Mouse (Mus musculus) spleen, adult 2 months (tissue): ENCODE measurements around the gene Sesn3. TPM values are rescaled to one million over a fixed set of nuclear protein-coding genes. Genes with fewer than 3 reads are reported as not detected.
A peak's percentile ranks its signal among the peaks of the same experiment; 100 is the strongest.
"Not testable (repeated sequence)": the region's sequence is repeated elsewhere in the genome, so short reads cannot be mapped to it uniquely, and the experiment has no call there.

Experiments
- DNase-seq, 2 experiments: peaks; one replicate each; pipeline versions ENCODE4 v3.0.0 to v3.0.0-alpha.2; 2012 to 2021; ENCODE audit warnings: low spot score in 2 of 2, low read depth in 1 of 2
- H3K27ac ChIP-seq: fragments of 200-500 bp; 2 replicates; pipeline ENCODE4 v1.5.1; 2012; ENCODE audit warnings: low read length, inconsistent platforms; ENCODE audit not compliant: insufficient read depth
- H3K27me3 ChIP-seq: fragments of 200-500 bp; 2 replicates; pipeline ENCODE4 v1.6.1; 2012; ENCODE audit warnings: mild to moderate bottlenecking, moderate library complexity, low read length, inconsistent platforms; ENCODE audit not compliant: control insufficient read depth, insufficient read depth
- H3K36me3 ChIP-seq: fragments of 200-500 bp; 2 replicates; pipeline ENCODE4 v1.6.1; 2012; ENCODE audit warnings: mild to moderate bottlenecking, low read length, inconsistent platforms; ENCODE audit not compliant: control insufficient read depth, insufficient read depth
- H3K4me1 ChIP-seq: fragments of 200-500 bp; 2 replicates; pipeline ENCODE4 v1.6.1; 2011; ENCODE audit warnings: inconsistent platforms; ENCODE audit not compliant: control insufficient read depth, insufficient read depth, insufficient read length
- H3K4me3 ChIP-seq: fragments of 200-500 bp; 2 replicates; pipeline ENCODE4 v1.5.1; 2011; ENCODE audit warnings: mild to moderate bottlenecking, inconsistent platforms; ENCODE audit not compliant: insufficient read depth, insufficient read length; ENCODE audit errors: extremely low read depth
- CTCF ChIP-seq: fragments of 200-500 bp; IDR thresholded peaks from 2 replicates; pipeline ENCODE4 v1.5.1; 2011; ENCODE audit warnings: mild to moderate bottlenecking, inconsistent platforms; ENCODE audit not compliant: insufficient read depth, insufficient read length, insufficient replicate concordance; ENCODE audit errors: extremely low read depth
- POLR2A ChIP-seq: fragments of 200-500 bp; IDR thresholded peaks from 2 replicates; pipeline ENCODE4 v1.6.1; 2011; ENCODE audit warnings: low read depth, low read length, inconsistent platforms
- WGBS: fragments of 180-500 bp; shearing (Covaris S2); methylation state at CpG from one replicate; pipeline ENCODE4 v1.1.7; 2018; 5-methylcytosine and 5-hydroxymethylcytosine counted together
- polyA plus RNA-seq: library from polyadenylated mRNA; depleted of rRNA; stranded (reverse); fragments of >200 nt; gene quantifications from 2 replicates; pipeline ENCODE4 v1.2.3, GENCODE M21; 2012; rRNA removed

Gene Sesn3
- 12.2 and 33.6 TPM in 2 replicates for polyA plus RNA-seq

DNA sequence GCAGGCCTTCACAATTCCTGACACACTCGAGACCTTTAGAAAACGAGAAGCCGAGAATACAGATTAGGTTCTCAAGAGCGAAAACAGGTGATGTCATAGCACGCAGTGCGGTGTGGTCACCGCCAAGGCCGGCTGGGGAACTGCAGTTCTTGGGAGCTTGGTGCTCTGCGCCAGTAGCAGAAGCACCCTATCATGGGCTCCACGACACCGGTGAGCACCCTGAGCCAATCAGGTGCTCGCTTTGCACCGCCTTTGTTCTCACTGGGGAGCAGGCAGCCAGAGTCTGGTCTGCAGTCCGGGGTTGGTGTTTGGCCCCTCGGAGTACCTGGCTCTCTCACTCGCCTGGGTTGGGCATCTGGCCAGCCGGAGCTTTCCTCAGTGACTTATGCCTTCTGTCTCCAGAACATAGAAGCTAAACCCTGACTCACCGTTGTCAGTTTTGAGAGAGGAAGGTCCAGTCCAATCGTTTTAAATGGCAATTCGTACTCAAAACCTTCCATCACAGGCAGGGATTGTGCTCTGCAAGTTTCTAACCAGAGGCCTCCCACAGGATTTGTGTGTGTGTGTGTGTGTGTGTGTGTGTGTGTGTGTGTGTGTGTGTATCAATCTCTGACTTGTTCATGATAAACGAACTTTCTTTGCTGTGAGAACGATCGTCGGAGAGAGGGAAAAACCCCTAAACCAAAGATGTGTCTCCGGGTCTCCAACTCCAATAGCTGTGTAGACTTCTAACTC, at the start of gene Sesn3:
TSS of gene Sesn3 (plus strand) at position 82 of the 735 bp plus-strand sequence.
- 3% methylated on average over 25 of the region's 25 CpGs for WGBS
- peaks cover 11% of the 10 kb centered on the region for H3K4me1 ChIP-seq
- TF ChIP-seq POLR2A (peak; percentile 50; the same call in 1 of the 2 replicates), CTCF (peak; percentile 20; the same call in 1 of the 2 replicates)
- H3K4me3 ChIP-seq: peak within 1 kb of the TSS; percentile 63
- H3K27me3 ChIP-seq: no peaks in the 10 kb centered on the region
- DNase-seq: peak; percentile 81 to 91
- no peaks in the 10 kb centered on the region for H3K36me3 ChIP-seq
- peak within 1 kb of the TSS; percentile 90 for H3K27ac ChIP-seq

DNA sequence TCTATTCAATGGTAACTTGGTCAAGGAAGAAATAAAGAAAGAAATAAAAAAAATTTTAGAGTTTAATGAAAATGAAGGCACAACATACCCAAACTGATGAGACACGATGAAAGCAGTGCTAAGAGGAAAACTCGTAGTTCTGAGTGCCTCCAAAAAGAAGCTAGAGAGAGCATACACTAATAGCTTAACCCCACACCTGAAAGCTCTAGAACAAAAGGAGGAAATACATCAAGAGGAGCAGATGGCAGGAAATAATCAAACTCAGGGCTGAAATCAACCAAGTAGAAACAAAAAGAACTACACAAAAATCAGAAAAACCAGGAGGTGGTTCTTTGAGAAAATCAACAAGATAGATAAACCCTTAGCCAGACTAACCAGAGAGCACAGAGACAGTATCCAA, 47.8 kb upstream of the Sesn3 start:
- 25% methylated on average over 2 of the region's 2 CpGs for WGBS
- H3K36me3 ChIP-seq, H3K27ac ChIP-seq, H3K4me1 ChIP-seq, H3K4me3 ChIP-seq, H3K27me3 ChIP-seq: not testable (repeated sequence)
- peak in 1 of 2 experiments; percentile 8 for DNase-seq

DNA sequence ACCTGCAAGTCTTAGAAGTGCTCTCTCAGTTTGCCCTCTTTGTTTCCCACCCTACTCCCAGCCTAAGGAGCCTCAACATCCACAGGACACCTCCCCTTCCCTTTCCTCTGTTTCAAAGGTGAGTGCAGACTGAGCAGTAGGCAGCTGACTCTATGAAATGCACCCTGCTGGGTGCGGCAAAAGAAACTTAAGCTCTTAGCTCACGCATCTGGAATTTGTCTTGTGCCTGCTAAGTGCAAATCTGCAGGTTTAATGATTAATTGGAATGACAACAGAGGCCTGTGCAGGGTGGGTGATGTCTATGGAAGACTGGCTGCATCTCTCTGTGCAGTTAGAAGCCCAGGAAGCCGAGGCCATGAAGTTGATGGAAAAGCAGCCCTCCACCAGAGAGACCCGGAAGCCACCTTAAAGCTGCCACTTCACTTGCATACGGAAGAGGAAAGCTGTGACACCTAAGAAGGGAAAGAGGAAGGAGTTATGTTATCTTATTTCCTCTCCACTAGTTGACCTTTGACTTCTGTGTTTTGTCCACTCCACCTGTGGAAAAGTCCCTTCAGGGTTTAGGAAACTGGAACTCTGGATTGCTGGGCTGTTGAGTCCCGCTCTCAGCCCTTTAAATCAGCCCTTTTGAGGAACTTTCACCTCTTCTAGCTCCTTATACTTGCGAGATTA, 41.0 kb upstream of the Sesn3 start:
- Histone ChIP-seq H3K27ac (no peak overlapping the region), H3K4me3 (no peak overlapping the region), H3K36me3 (no peaks in the 10 kb centered on the region), H3K27me3 (no peaks in the 10 kb centered on the region), H3K4me1 (peaks cover 3% of the 10 kb centered on the region; the same call in 1 of the 2 replicates)
- 58% methylated on average over 7 of the region's 7 CpGs for WGBS
- no peak for TF ChIP-seq CTCF
- no peak for TF ChIP-seq POLR2A
- DNase-seq: no peak

DNA sequence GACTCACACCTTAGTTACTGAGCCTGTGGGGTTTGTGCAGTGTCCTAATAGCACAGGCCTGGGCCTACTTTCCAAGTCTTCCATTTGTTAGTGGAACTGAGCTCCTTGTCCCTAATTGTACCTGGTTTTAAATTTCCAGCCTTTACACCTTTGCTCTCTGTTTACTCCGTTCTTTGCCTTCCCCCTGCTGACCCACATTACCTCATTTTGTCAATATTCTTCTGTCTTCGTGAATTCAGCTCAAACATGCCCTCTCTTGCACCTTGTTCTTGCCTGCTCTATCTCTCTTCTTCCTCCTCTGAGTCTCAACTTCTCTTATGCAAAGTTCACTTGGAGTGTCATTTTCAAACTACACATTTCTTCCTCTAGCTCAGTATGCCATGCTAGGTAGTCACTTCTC, 39.6 kb upstream of the Sesn3 start:
- no peak overlapping the region for H3K27ac ChIP-seq
- DNase-seq: no peak

DNA sequence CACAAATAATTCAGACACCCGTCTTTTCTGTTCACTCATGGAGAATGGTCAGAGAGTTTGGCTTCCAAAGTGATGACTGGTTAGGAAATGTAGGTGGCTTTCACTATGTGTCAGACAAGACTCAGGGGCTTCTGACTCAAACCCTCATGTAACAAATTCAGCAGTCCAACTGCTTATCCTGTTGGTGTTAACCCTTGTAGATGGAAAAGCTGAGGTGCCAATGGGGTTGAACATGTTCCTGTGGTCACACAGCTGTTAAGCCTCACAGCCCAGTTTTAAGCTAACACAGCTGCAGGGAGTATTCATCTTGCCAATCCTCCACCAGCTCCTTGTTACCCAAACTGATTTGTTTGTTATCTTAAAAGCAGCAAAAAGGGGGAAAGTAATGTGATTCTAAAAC, 33.9 kb upstream of the Sesn3 start:
- not testable (repeated sequence) for DNase-seq, H3K27ac ChIP-seq, H3K4me3 ChIP-seq, H3K36me3 ChIP-seq, H3K27me3 ChIP-seq
- peaks cover 16% of the 10 kb centered on the region; the same call in 1 of the 2 replicates for H3K4me1 ChIP-seq
- whole genome bisulfite sequencing: 79% methylated on average over 1 of the region's 1 CpGs

More for the DNA sequence above, 39.6 kb upstream of the Sesn3 start:
- Histone ChIP-seq H3K27me3 (no peaks in the 10 kb centered on the region), H3K4me3 (no peak overlapping the region), H3K4me1 (peaks cover 3% of the 10 kb centered on the region; the same call in 1 of the 2 replicates), H3K36me3 (no peaks in the 10 kb centered on the region)
- WGBS: 87% methylated on average over 2 of the region's 2 CpGs
- TF ChIP-seq POLR2A (no peak), CTCF (no peak)

DNA sequence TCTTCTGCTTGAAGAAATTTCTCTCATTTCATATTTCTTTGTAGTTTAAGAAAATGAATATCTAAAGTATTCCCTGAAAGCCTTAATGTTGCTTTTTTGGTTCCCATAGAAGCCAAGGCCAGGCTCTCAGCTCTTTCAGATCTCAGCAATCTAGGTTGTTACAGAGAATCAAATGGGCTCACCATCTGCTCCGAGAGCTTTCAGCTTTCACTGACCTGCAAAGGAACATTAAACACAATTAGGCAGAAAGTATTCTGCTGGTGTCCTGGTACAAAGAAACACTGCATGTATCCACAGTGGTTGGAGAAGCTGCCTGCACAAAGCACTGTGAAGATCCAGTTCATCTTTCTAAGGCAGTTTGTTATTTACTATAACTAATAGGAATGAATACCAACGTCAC, 32.6 kb upstream of the Sesn3 start:
- no peaks in the 10 kb centered on the region for H3K36me3 ChIP-seq
- peaks cover 16% of the 10 kb centered on the region; the same call in 1 of the 2 replicates for H3K4me1 ChIP-seq
- H3K27ac ChIP-seq: no peak overlapping the region
- no peak overlapping the region for H3K4me3 ChIP-seq
- H3K27me3 ChIP-seq: no peaks in the 10 kb centered on the region
- DNase-seq: no peak
- TF ChIP-seq POLR2A (no peak), CTCF (no peak)
- WGBS: 93% methylated on average over 2 of the region's 2 CpGs

DNA sequence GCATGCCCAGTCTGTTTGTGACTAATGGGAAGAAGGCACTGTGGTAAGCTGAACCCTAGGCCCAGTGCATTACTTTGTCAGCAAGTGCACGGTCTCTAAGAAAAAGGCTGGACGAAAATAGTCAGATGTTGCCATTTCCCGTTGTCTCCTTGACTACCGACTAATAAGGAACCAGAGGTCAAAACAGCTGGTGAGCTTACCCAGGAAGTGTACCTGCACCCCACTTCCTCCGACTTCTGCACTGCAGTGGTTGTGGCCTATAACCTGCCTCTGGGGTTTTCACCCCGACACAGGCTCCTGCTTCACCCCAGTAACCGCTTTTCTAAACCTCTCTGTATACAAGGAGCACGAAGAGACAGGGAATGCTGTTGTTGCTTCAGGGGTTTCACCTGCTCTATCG, 30.3 kb upstream of the Sesn3 start:
- Histone ChIP-seq H3K27me3 (no peaks in the 10 kb centered on the region), H3K36me3 (no peaks in the 10 kb centered on the region), H3K27ac (peak overlapping the region; percentile 65), H3K4me3 (no peak overlapping the region), H3K4me1 (peaks cover 24% of the 10 kb centered on the region; the same call in 1 of the 2 replicates)
- TF ChIP-seq CTCF (no peak), POLR2A (no peak)
- DNase-seq: peak; percentile 67 to 73
- 7% methylated on average over 9 of the region's 9 CpGs for WGBS
